Mouse (Mus musculus): ENCODE results near the gene Plekha6.

Plekha6 gene

DNA sequence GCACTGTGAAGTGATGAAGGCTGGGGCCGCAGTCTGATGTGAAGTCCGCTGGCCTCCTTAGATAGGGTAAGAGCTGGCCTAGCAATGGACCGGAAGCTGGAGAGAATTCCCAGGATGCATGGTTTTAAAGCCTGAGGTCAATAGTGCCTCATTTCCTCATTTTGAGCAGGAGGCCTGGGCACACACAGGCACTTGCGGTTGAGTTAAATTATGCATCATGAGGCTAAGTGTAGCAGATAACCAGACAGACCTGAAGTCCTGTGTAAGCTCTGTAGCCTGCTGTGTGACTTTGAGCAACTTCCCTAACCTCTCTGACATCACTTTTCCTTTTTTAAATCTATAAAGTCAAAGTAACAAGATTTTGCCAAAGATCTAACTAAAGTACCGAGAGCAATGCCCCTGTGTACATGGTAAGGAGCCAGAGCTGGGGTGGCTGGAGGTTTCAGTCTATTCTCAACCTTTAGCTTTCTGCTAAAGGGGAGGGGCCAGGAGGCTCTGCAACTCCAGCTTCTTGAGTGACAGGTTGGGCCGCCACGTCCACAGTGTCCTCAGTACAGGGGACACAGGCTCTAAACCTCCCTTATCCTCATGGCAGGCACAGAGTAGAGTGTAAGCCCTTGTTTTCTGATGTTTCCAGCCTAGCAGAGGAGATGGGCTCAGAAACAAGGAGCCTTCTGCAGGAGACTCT, 50.8 kb downstream of the Plekha6 start:
- no peak for DNase-seq (ENCODE audit: low read depth, low spot score)

DNA sequence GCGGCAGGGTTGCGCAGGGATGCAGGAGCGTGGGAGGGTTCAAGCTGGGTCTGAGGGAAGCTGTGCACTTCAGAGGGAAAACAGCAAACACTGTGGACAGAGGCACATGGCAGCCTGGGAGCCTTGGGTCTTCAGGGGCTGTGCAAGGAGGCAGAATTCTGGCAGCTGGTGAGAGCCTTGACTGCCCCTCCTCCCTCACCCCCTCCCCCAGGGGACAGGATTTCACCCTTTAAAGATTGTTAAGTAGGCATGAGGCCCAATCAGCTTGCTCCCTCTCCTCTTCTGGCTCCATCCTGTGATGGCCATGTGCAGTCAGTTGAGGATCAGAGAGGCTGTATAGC, 51.3 kb downstream of the Plekha6 start:
- no peak for DNase-seq (ENCODE audit: low read depth, low spot score)

DNA sequence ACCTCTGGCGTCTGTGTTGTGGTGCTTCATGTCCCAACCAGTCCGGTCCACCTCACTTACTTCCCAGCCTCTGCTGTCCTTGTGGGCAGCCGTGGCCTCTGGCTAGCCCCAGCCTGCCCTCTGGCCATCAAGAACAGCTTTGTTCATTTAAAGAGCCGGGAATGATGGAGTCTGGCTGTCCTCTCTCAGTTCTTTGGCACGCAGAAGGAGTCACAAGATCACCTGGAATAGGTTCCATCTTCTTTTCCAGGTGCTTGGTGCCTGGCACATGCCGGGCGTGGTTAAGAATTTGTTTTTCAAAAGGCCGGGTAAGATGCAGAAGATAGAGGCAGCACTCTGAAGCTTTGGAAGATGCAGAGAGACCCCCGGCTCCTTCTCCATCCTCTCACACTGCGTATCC, 51.7 kb downstream of the Plekha6 start:
- DNase-seq (ENCODE audit: low read depth, low spot score) = no peak

DNA sequence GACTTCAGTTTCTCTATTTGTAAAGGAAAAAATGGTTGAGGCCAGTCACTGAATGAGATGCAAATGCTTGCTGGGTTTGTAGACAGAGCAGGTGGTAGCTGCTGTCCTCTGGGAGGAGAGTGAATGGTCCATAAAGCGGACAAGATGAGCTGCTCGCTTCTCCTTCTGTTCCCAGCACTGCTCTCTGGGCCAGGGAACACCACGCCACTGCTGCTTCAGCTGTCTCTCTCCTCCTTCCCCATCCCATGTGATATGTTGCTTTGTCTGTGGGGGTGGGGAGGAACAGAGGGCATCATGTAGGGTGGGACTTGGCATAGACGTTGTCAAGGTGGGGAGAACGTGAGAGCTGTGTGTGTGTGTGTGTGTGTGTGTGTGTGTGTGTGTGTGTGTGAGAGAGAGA, 53.0 kb downstream of the Plekha6 start:
- no peak for DNase-seq (ENCODE audit: low read depth, low spot score)

DNA sequence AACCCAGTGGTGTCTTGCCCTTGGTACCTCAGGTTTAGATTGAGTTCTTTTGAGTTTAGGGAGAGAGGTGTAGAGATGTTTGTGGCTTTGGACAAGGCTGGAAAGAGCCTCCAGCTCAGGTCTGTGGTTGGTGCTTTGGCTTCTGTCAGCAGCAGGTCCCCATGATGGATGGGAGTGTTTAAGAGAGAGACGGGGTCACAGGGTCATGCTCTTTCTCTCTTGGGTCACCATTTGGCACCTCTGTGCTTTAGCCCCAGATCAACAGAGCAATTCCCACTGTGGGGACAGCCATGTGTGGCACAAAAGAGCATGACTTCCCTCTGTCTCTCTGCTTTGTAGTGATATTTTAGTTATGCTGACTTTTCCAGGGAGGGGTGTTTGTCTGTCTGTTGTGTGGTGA, 55.1 kb downstream of the Plekha6 start:
- no peak for DNase-seq (ENCODE audit: low read depth, low spot score)

DNA sequence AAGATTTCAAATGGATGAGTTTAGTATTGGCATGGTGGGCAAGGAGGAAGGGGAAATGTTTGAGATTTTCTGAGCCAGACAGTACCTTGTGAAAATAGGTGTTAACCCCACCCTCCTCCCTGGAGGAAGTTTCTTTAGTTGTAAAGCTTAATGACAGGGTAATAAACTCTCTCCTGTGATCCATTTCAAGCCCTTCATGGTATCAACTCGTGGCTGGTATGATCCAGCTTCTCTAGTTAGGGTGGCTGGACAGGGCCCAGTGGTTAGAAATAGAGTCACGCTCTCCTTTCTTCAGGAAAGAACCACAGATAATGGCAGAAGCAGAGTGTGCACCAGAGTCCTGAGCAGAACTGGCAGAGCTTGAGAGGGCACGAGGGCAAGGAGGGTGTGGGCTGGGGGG, 57.4 kb downstream of the Plekha6 start:
- DNase-seq (ENCODE audit: low read depth, low spot score) = no peak

DNA sequence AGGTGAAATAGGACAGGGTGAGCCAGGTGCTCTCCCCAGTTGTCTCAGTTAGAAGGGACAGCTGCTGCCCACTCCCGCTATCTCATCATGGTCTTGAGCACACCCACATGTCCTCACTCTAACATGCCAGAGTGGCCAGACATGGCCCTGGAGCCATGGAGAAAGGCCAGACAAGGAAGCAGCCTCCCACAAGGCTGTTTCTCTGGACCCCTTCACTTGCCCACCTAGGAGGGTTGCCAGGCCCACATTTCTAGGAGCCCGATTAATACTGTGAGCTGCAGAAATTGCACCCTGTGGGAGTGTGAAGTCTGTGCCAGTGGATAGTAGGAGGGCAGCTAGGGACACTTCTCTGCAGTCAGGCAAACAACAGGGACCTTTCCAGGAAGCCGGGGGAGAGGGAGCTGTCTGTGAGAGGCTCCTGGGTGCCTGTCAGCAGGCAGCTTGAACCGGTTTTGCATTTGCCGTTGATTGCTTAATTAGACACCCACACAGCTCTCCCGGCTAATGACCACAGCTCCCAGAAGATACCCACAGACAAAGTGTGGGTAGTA, 58.5 kb downstream of the Plekha6 start:
- DNase-seq (ENCODE audit: low read depth, low spot score) = no peak

DNA sequence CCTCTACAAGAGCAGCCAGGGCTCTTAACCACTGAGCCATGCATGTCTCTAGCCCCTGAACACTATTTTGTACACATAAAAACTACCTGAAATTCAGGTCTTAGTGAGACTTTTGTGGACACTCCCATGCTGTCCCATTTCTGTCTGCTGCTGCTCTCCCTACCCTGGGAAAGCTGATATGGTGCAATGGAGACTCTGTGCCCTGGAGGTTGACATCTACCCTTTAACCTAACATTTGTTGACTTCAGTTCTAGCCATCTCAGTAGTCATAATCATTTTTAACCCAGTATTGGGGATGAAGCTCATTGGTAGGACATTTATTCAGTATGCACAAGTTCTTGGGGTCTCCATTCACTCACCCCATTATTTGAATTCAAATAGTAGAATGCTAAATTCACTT, 60.7 kb downstream of the Plekha6 start:
- no peak for DNase-seq (ENCODE audit: low read depth, low spot score)

DNA sequence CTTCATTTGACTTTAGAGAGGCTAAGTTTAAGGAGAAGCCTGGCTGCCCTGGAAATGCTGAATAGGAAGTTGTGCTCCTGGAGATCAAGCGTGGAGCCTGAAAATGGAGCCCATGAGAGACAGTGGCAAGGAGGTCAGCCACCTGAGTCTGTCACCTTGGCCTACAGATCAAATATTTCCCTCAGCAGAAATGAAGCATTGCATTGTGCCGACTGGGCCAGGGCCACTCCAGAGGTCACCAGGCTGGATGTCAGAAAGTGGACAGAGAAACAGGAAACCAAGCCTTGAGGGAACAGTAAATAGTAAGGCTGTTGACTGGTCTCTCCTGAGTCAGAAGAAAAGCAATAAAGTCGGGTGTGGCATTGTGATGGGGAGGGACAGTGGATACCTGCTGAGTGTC, 61.1 kb downstream of the Plekha6 start:
- DNase-seq (ENCODE audit: low read depth, low spot score) = no peak

DNA sequence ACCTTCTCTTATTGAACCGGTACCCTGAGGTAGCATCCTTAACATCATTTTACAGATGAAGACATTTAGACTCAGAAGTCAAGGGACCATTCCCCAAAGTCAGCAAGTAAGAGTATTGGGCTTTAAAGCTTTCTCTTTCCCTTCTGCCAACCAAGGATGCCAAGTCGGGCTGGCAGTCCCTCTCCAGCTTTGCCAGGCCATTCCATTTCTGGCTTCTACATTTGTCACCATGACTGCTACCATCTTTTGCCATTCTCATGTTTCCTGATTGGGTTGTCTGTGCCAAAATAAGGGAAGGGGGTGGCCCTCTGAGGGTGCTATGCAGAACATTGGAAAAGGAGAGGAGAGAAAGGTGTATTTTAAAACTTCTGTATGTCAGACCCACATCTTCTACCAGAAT, 61.6 kb downstream of the Plekha6 start:
- DNase-seq (ENCODE audit: low read depth, low spot score) = no peak

DNA sequence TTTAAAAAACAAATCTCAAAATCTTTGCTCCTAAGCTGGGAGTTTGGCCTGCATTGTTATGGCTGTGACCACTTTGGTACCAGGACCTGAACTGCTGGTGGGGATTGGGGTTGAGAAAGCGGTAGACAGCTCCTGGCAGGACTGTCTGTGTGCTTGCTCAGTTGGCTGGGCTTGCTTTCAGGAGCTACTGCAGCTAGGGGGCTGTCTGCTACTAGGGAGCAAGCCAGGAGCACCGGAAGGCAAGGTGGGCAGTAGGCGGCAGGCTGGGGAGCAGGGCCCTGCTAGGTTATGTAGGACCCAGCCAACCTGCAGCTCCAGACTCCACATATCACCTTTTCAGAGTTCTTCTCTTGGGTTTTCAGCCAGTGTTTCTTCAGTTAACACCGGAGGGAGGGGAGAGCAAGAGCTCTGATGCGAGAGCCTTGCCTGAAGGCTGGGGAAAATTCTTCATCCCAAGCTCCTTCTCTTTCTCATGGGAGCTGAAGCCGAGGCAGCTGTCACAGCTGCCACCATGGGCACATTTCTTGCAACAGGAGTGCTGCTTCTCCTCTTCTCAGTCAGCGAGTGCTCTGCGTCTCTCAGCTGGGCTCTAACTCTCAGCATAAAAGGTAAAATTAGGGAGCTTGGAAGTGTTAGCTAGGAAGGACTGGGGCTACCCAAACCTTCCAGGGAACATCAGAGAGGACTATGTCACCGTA, 62.1 kb downstream of the Plekha6 start:
- DNase-seq (ENCODE audit: low read depth, low spot score) = no peak

DNA sequence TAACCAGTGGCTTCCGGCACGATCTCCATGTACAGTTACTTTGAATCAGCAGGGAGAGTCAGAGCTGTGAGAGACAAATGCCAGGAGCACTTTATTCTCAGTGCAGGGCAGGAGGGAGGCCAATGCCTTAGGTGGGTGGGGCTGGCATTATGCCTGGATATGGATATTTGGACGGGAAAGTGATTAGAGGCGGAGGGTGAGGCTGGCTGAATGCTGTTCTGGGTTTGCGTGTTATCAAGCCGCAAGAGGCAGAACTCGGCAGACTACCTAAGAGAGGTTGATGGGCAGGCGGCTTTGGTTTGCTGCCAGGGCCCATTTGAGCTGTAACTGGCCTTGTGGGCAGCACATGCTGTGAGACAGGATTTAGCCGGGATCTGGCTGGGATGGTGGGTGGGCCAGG, 62.9 kb downstream of the Plekha6 start:
- DNase-seq (ENCODE audit: low read depth, low spot score) = no peak

DNA sequence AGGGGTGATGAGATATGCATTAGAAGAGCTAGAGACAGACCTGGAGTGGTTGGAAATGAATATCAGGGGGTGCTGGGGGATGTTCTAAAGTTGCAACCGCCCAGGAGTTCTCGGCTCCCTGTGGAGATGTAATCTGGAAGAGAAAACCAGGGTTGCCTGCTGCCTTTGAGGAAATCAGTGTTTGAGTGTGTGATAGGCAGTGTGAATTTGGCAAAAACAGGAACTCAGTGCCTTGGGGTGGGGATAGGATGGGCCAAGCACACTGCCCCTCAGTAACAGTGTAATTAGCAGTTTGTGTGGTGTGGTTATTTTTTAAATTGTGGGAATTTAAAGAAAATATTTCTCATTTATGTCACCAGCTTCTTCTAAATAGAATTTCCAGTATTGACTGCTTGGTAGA, 63.4 kb downstream of the Plekha6 start:
- no peak for DNase-seq (ENCODE audit: low read depth, low spot score)

DNA sequence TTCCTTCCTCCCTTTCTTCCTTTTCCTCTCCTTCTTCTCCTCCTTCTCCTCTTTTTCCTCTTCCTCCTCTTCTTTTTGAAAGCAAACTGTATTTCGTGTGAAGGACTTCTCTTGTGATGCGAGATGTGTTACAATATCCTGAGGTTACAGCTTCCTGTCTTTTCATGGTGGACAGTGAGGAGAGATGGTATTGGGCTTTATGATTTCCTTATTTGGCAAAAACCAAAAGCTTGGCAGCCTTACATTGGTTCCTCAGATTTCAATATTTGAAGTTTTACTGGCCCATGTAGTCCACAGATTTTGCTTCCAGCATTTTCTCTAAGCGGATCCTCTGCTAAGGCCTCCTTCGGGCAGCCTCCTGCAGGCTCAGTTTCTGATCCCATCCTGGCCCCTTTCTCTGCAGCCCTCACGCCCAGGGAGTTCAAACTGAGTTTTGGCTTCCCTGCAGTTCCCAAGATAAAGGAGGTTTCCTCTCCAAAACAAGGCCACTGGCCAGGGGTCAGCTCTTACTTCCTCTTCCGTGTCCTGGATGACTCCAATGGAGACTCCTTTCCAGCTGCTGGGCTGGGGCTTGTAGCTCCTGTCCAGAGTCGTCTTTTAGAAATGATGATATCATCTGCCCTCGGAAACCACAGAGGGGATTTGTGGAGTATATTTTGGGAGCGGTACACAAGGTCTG, 64.9 kb downstream of the Plekha6 start:
- DNase-seq (ENCODE audit: low read depth, low spot score) = no peak

DNA sequence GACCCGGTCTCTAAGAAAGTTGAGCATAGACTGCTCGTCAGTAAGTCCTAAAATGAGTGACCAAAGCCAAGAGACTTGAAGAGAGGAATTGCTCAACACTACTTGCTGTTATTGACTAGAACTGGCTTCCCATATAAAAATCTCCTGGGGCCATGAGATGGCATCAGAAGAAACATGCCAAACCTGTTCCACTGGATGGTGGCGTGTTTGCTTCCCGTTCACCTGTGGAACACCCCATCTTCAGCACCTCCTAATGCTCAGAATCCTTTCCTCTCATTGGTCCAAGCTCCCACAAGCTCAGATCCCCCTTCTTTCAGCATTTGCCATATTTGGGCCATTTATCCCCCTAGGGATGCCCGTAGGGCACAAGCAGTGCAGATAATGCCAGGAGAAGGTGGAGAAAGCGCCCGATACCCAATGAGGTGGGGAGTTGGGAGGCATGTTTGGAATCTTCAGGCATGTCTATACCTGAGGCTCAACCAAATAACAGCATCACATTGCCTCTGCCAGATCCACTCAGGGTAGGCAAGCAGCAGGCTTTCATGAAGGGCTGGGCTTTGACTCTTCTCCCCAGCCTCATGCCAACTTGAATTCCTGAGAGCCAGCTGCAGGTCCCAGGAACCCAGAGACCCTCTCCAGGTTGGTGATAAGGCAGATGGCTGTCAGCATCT, 67.6 kb downstream of the Plekha6 start:
- no peak for DNase-seq (ENCODE audit: low read depth, low spot score)

DNA sequence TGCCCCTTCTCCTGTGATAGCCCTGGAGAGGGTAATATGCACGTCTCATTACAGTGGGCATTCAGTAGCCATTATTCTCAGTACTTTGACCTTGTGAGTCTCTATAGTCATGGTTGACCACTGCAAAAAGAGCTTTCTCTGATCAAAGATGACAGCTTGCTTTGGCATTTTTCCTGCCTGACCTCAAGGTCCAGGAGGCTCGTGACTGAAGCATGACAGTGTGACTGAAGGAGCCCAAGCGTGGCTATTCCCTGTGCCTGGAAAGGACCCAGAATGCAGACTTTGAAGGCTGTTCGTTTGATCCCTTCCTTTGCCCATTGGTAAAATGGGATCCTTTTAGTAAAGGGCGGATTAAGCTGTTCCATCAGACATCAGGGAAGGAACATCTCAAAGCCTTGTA, 71.9 kb downstream of the Plekha6 start:
- no peak for DNase-seq (ENCODE audit: low read depth, low spot score)

DNA sequence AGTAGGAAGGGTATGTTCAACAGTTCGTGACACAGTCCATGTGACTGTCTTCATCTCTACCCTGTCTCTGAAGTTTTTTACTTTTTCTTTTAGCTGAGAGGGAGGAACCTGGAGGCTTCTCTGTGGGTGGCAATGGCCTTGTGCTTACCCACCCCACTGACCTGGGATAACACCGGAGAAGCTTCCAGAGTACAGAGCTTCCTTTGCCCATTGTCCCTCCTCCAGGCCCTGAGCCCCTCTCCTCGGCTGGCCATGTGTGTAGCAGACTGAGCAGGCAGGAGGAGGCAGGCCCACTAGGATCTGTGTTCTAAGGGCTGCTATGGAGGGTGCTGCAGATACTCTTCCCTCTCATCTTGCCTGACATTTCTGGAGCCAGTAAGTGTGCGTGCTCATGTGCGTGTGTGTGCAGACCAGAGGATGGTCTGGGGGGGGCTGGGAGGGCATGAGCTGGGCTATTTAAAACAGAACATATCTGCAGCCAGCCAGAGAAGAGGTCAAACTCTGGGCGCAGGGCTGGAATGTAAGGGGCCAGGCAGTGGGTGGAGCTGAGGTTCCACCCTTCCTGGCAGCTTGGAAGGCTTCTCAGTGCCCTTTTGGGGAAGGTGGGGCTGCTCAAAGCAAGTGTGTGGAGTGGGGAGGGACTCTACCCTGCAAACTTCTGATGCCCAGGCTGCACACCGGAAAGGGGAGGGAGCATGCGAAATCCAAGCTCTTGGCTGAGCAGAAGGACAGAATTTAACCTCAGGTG, 72.9 kb downstream of the Plekha6 start:
- peak; percentile 34 for DNase-seq (ENCODE audit: low read depth, low spot score)

DNA sequence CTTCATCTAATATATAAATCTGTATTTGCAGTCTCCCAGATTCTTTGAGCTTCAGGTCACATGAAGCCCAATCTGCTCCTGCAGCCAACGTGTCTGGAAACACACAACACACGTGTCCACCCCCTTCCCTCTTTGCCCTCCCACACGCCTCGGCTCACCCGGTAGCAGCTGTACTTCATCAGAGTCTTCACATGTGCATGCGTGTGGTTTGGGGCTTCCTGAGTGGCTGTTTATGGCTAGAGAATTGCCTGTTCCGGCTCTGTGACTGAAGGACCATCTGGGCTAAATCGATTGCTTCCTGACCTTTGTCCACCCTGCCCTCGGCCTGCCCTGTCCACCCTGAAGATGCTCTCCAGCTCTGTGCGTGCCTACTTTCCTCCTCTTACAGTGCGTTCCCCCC, 73.7 kb downstream of the Plekha6 start:
- peak; percentile 74 for DNase-seq (ENCODE audit: low read depth, low spot score)

DNA sequence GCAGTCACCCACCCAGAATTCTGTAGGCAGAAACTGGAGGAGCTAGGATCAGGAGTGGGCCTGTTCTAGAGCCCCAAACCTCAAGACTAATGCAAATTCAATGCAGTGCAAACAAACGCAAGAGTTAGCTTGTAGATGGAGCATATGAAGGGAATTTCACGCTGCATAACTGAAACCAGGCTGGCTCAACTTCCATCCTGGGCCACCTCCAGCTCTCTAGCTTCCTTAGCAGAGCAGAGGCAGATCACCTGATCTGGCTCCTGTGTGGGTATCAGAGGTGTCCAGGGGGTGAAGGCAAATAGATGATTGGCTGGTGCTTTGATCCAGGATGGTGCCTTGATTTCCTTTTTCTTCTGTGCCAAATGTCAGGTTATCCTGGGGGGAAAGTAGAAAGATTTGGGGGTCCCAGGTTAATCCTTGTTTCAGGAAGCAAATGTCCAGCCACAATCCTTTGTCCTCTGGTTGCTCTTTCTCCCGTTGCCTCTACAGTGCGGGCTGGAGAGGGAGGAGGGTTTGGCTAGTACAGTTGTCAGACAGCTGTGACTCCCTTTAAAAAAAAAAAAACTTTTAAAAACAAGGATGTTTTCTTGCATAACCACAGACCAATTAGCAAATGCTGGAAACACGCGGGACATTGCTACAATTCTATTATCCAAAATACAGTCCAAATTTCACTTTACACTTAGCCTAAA, 75.3 kb downstream of the Plekha6 start:
- no peak for DNase-seq (ENCODE audit: low read depth, low spot score)

DNA sequence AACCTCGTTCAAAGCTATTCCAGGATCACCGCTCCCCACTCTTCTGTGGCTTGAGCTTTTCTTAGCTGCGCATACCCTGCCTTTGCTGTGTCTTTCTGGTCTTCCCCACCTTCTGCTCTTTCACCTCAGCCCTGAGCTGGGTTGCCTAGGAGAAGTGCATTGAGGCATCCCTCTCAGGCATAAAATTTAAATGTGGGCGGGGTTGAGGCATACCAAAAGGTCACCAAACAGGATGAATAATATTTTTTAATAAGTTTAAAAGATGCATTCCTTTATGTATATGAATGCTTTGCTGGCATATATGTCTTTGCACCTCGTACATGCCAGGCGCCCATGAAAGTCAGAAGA, 75.8 kb downstream of the Plekha6 start:
- no peak for DNase-seq (ENCODE audit: low read depth, low spot score)

DNA sequence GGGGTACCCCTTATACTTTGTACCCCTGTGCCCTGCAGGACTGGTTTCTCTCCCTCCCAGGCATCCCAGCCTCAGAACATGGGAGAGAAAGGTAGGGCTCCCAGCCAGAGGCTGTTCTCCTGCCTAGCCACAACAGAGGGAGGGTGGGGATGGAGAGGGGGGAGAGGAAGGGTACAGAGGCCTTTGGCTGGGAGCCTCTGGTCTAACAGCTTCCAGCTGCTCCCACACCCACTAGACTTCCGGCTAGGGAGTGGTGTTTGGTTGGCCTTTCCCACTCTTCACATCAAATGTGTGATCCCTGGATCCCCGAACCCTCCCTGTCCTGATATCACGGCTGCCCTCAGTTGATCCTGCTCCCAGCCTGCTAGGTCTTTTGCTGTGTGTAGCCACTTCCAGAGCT, 76.9 kb downstream of the Plekha6 start:
- DNase-seq (ENCODE audit: low read depth, low spot score) = no peak
